Mouse (Mus musculus) MEL (cell line): Measurements from ENCODE around the gene Hmgcl. TPM values are rescaled to one million over a fixed set of nuclear protein-coding genes. Genes with fewer than 3 reads are reported as not detected.

ENCODE experiments used
- DNase-seq: peaks from one replicate; pipeline ENCODE4 v3.0.0; 2011; ENCODE audit warnings: low read depth, low spot score
- H3K27ac ChIP-seq: 2 replicates; pipeline ENCODE4 v1.5.1; 2012; ENCODE audit warnings: low read depth, mild to moderate bottlenecking, control low read depth, low read length, moderate library complexity; ENCODE audit not compliant: control insufficient read depth
- H3K27me3 ChIP-seq, 2 experiments: fragments of 150-350 bp in 1 of 2; sonication (generic) in 1 of 2; 2 replicates each; pipeline ENCODE4 v1.6.1; 2012; ENCODE audit warnings: low read length in 2 of 2, mild to moderate bottlenecking in 2 of 2, improper control_type of control experiment in 1 of 2, moderate library complexity in 1 of 2; ENCODE audit not compliant: insufficient read depth in 2 of 2, control insufficient read depth in 1 of 2
- H3K36me3 ChIP-seq, 2 experiments: 2 replicates each; pipeline ENCODE4 v1.6.1; 2012 to 2014; ENCODE audit warnings: low read length in 2 of 2, improper control_type of control experiment in 1 of 2, inconsistent platforms in 1 of 2, mild to moderate bottlenecking in 1 of 2; ENCODE audit not compliant: insufficient read depth in 2 of 2, control insufficient read depth in 1 of 2
- H3K4me1 ChIP-seq, 2 experiments: fragments of 150-350 bp in 1 of 2; sonication (generic) in 1 of 2; 2 replicates each; pipeline ENCODE4 v1.6.1; 2012; ENCODE audit warnings: low read length in 2 of 2, improper control_type of control experiment in 1 of 2, mild to moderate bottlenecking in 1 of 2; ENCODE audit not compliant: insufficient read depth in 2 of 2, control insufficient read depth in 1 of 2
- H3K4me3 ChIP-seq, 2 experiments: fragments of 150-350 bp in 1 of 2; sonication (generic) in 1 of 2; 2 replicates each; pipeline ENCODE4 v1.5.1; 2012; ENCODE audit warnings: low read depth in 2 of 2, low read length in 2 of 2, mild to moderate bottlenecking in 2 of 2, moderate library complexity in 2 of 2, control low read depth in 1 of 2, improper control_type of control experiment in 1 of 2; ENCODE audit not compliant: control insufficient read depth in 1 of 2, insufficient read depth in 1 of 2
- H3K79me2 ChIP-seq: 2 replicates; pipeline ENCODE4 v1.6.1; 2012; ENCODE audit warnings: mild to moderate bottlenecking, low read length, moderate library complexity; ENCODE audit not compliant: control insufficient read depth, poor library complexity, insufficient read depth
- H3K9ac ChIP-seq: 2 replicates; pipeline ENCODE4 v1.6.1; 2012; ENCODE audit warnings: low read depth, mild to moderate bottlenecking, control low read depth, low read length, moderate library complexity; ENCODE audit not compliant: control insufficient read depth, poor library complexity, severe bottlenecking
- H3K9me3 ChIP-seq: fragments of 150-350 bp; sonication (generic); replicated peaks from 2 replicates; pipeline ENCODE4 v1.6.1; 2012; ENCODE audit warnings: mild to moderate bottlenecking, low read length, improper control_type of control experiment, moderate library complexity; ENCODE audit not compliant: insufficient read depth
- CHD1 ChIP-seq: IDR thresholded peaks from 2 replicates; pipeline ENCODE4 v1.6.1; 2012; ENCODE audit warnings: low read depth, mild to moderate bottlenecking, inconsistent platforms, low read length, improper control_type of control experiment
- CTCF ChIP-seq, 3 experiments: IDR thresholded peaks in 2 of 3; conservative IDR thresholded peaks in 1 of 3; 2 replicates each; pipeline ENCODE4 v1.5.1; 2011 to 2012; ENCODE audit warnings: low read length in 3 of 3, low read depth in 2 of 3, mild to moderate bottlenecking in 2 of 3, improper control_type of control experiment in 1 of 3, inconsistent platforms in 1 of 3, mixed read lengths in 1 of 3, moderate library complexity in 1 of 3; ENCODE audit not compliant: control insufficient read depth in 1 of 3, insufficient read depth in 1 of 3, poor library complexity in 1 of 3, severe bottlenecking in 1 of 3
- E2F4 ChIP-seq: IDR thresholded peaks from 2 replicates; pipeline ENCODE4 v1.6.1; 2011; ENCODE audit warnings: low read depth, low read length, improper control_type of control experiment, borderline replicate concordance
- ELF1 ChIP-seq: IDR thresholded peaks from 2 replicates; pipeline ENCODE4 v1.6.1; 2014; ENCODE audit warnings: low read depth, mild to moderate bottlenecking, inconsistent platforms, low read length, improper control_type of control experiment, moderate library complexity
- ETS1 ChIP-seq: IDR thresholded peaks from 2 replicates; pipeline ENCODE4 v1.6.1; 2012; ENCODE audit warnings: low read depth, mild to moderate bottlenecking, inconsistent platforms, low read length, improper control_type of control experiment, moderate library complexity
- GABPA ChIP-seq: IDR thresholded peaks from 2 replicates; pipeline ENCODE4 v1.6.1; 2012; ENCODE audit warnings: low read depth, mild to moderate bottlenecking, inconsistent platforms, low read length, improper control_type of control experiment, moderate library complexity
- GATA1 ChIP-seq: IDR thresholded peaks from 2 replicates; pipeline ENCODE4 v1.6.1; 2011; ENCODE audit warnings: low read depth, low read length, improper control_type of control experiment
- HCFC1 ChIP-seq: IDR thresholded peaks from 2 replicates; pipeline ENCODE4 v1.6.1; 2012; ENCODE audit warnings: low read depth, mild to moderate bottlenecking, inconsistent platforms, low read length, improper control_type of control experiment, moderate library complexity
- KAT2A ChIP-seq: conservative IDR thresholded peaks from 2 replicates; pipeline ENCODE4 v1.6.1; 2012; ENCODE audit warnings: low read depth, low read length, improper control_type of control experiment, inconsistent platforms
- MAX ChIP-seq: IDR thresholded peaks from 2 replicates; pipeline ENCODE4 v1.6.1; 2011; ENCODE audit warnings: low read length, improper control_type of control experiment
- MEF2A ChIP-seq: IDR thresholded peaks from 2 replicates; pipeline ENCODE4 v1.6.1; 2014; ENCODE audit warnings: low read depth, mild to moderate bottlenecking, inconsistent platforms, low read length, improper control_type of control experiment; ENCODE audit not compliant: poor library complexity, insufficient replicate concordance, severe bottlenecking; ENCODE audit errors: extremely low read depth
- MXI1 ChIP-seq: IDR thresholded peaks from 2 replicates; pipeline ENCODE4 v1.6.1; 2011; ENCODE audit warnings: mild to moderate bottlenecking, low read depth, low read length, improper control_type of control experiment
- NELFE ChIP-seq: IDR thresholded peaks from 2 replicates; pipeline ENCODE4 v1.6.1; 2011; ENCODE audit warnings: low read depth, low read length, improper control_type of control experiment
- NRF1 ChIP-seq: IDR thresholded peaks from 2 replicates; pipeline ENCODE4 v1.6.1; 2014; ENCODE audit warnings: low read depth, mild to moderate bottlenecking, inconsistent platforms, low read length, improper control_type of control experiment, moderate library complexity; ENCODE audit not compliant: poor library complexity, insufficient read depth, severe bottlenecking
- POLR2AphosphoS2 ChIP-seq: IDR thresholded peaks from 2 replicates; pipeline ENCODE4 v1.6.1; 2011; ENCODE audit warnings: low read length, improper control_type of control experiment
- POLR2AphosphoS5 ChIP-seq: IDR thresholded peaks from 2 replicates; pipeline ENCODE4 v1.6.1; 2012; ENCODE audit warnings: low read depth, borderline replicate concordance, mild to moderate bottlenecking, inconsistent platforms, low read length, moderate library complexity, mixed read lengths
- RAD21 ChIP-seq: IDR thresholded peaks from 2 replicates; pipeline ENCODE4 v1.6.1; 2011; ENCODE audit warnings: mild to moderate bottlenecking, low read depth, low read length, improper control_type of control experiment
- RCOR1 ChIP-seq: IDR thresholded peaks from 2 replicates; pipeline ENCODE4 v1.6.1; 2012; ENCODE audit warnings: low read depth, mild to moderate bottlenecking, inconsistent platforms, low read length, improper control_type of control experiment
- SIN3A ChIP-seq: IDR thresholded peaks from 2 replicates; pipeline ENCODE4 v1.6.1; 2012; ENCODE audit warnings: low read length, improper control_type of control experiment, inconsistent platforms
- SMC3 ChIP-seq: IDR thresholded peaks from 2 replicates; pipeline ENCODE4 v1.6.1; 2011; ENCODE audit warnings: low read depth, low read length, improper control_type of control experiment
- TAL1 ChIP-seq: IDR thresholded peaks from 2 replicates; pipeline ENCODE4 v1.6.1; 2012; ENCODE audit warnings: mild to moderate bottlenecking, inconsistent platforms, low read length, moderate library complexity, mixed read lengths
- TBP ChIP-seq: IDR thresholded peaks from 2 replicates; pipeline ENCODE4 v1.8.0; 2011; ENCODE audit warnings: low read depth, low read length, improper control_type of control experiment
- TCF12 ChIP-seq: IDR thresholded peaks from 2 replicates; pipeline ENCODE4 v1.6.1; 2014; ENCODE audit warnings: low read depth, mild to moderate bottlenecking, inconsistent platforms, low read length, improper control_type of control experiment, moderate library complexity
- USF2 ChIP-seq, 2 experiments: IDR thresholded peaks; 2 replicates each; pipeline ENCODE4 v1.6.1; 2011 to 2012; ENCODE audit warnings: improper control_type of control experiment in 2 of 2, low read length in 2 of 2, borderline replicate concordance in 1 of 2, inconsistent platforms in 1 of 2, low read depth in 1 of 2, mild to moderate bottlenecking in 1 of 2; ENCODE audit not compliant: insufficient read depth in 1 of 2
- ZC3H11A ChIP-seq: IDR thresholded peaks from 2 replicates; pipeline ENCODE4 v1.6.1; 2012; ENCODE audit warnings: low read depth, mild to moderate bottlenecking, inconsistent platforms, low read length, improper control_type of control experiment
- ZKSCAN1 ChIP-seq: IDR thresholded peaks from 2 replicates; pipeline ENCODE4 v1.6.1; 2012; ENCODE audit warnings: low read depth, mild to moderate bottlenecking, inconsistent platforms, low read length, improper control_type of control experiment, moderate library complexity
- polyA plus RNA-seq, 2 experiments: library from polyadenylated mRNA; stranded (reverse) in 1 of 2; unstranded in 1 of 2; fragments of >175 nt in 1 of 2; fragments of >200 nt in 1 of 2; gene quantifications; 2 replicates each; pipeline versions ENCODE4 v1.2.1 to v1.2.4; 2012; ENCODE audit warnings: low replicate concordance in 2 of 2, low read depth in 1 of 2; ENCODE audit not compliant: insufficient read length in 2 of 2, insufficient read depth in 1 of 2, missing spikeins in 1 of 2
- total RNA-seq: library from RNA; depleted of rRNA; stranded (reverse); fragments of 300-350 nt; gene quantifications from 2 replicates; pipeline ENCODE4 v1.2.3, GENCODE M21; 2012

Hmgcl gene
- total and polyA plus RNA-seq, 3 experiments, result 48.7 to 66.5 TPM; not detected in 1

GRCm38 (mm10) chr4:135943389-135943788 lies 2.9 kb upstream of the Hmgcl start:
- no peak overlapping the region for H3K4me3 ChIP-seq
- H3K4me1 ChIP-seq, result peaks cover 7 to 19% of the 10 kb centered on the region in 2 experiments; a peak in 3 of 4 replicates
- H3K9me3 ChIP-seq, result no peaks in the 10 kb centered on the region
- H3K9ac ChIP-seq, result no peak overlapping the region
- H3K79me2 ChIP-seq, result peaks cover 11% of the 10 kb centered on the region
- TF ChIP-seq KAT2A (no peak), RAD21 (no peak), ETS1 (no peak), GABPA (no peak), HCFC1 (no peak), ELF1 (no peak), NRF1 (no peak), ZC3H11A (no peak), USF2 (IDR thresholded peaks at IDR 0.05; ENCODE audit: borderline replicate concordance in 1 of 2, insufficient read depth in 1 of 2, low read depth in 1 of 2, low read length in 2 of 2) (no peak), TCF12 (no peak), MEF2A (no peak), SIN3A (no peak), TAL1 (no peak)
- TF ChIP-seq, all 39 proteins: peak for 0
- no peak for DNase-seq
- Histone ChIP-seq H3K27me3 (no peaks in the 10 kb centered on the region), H3K36me3 (peaks cover 0 to 20% of the 10 kb centered on the region in 2 experiments; a peak in 2 of 4 replicates), H3K27ac (no peak overlapping the region)

GRCm38 (mm10) chr4:135945706-135946105 lies 542 bp upstream of the Hmgcl start:
- peaks cover 0 to 20% of the 10 kb centered on the region in 2 experiments; a peak in 2 of 4 replicates for H3K36me3 ChIP-seq
- TF ChIP-seq ZC3H11A, result no peak
- no peak for TF ChIP-seq CTCF (IDR thresholded peaks at IDR 0.05 in 2 of 3, conservative IDR thresholded peaks at IDR 0.05 in 1 of 3; ENCODE audit: control insufficient read depth in 1 of 3, insufficient read depth in 1 of 3, low read depth in 2 of 3, low read length in 3 of 3, poor library complexity in 1 of 3, severe bottlenecking in 1 of 3)
- TF ChIP-seq NRF1, result no peak
- TF ChIP-seq GATA1, result no peak
- no peak for TF ChIP-seq E2F4
- no peak for TF ChIP-seq MXI1
- no peak for TF ChIP-seq SMC3
- TF ChIP-seq TBP, result no peak
- no peak for TF ChIP-seq NELFE
- no peak for TF ChIP-seq CHD1
- TF ChIP-seq MAX, result no peak
- TF ChIP-seq RCOR1, result no peak
- TF ChIP-seq ETS1, result no peak
- no peak for TF ChIP-seq HCFC1
- no peak for TF ChIP-seq SIN3A
- no peak for TF ChIP-seq POLR2AphosphoS2
- TF ChIP-seq GABPA, result no peak
- TF ChIP-seq ELF1, result no peak
- no peak for TF ChIP-seq ZKSCAN1
- no peak for TF ChIP-seq POLR2AphosphoS5
- TF ChIP-seq, all 39 proteins: peak for 0
- Histone ChIP-seq H3K9me3 (no peaks in the 10 kb centered on the region), H3K9ac (peak overlapping the region; percentile 40), H3K4me1 (peaks cover 7 to 12% of the 10 kb centered on the region in 2 experiments; a peak in 3 of 4 replicates), H3K4me3 (peak overlapping the region; percentile 73 to 81; a peak in 3 of 4 replicates), H3K27me3 (no peaks in the 10 kb centered on the region), H3K27ac (no peak overlapping the region), H3K79me2 (peaks cover 17% of the 10 kb centered on the region)
- DNase-seq, result peak; percentile 34
